Mouse (Mus musculus) kidney, adult 2 months (tissue): ENCODE measurements around the gene Lmo7. TPM values are rescaled to one million over a fixed set of nuclear protein-coding genes. Genes with fewer than 3 reads are reported as not detected.

Experiments
- DNase-seq: peaks from one replicate; pipeline ENCODE4 v3.0.0; 2021
- H3K27ac ChIP-seq: fragments of 200-500 bp; 2 replicates; pipeline ENCODE4 v1.5.1; 2012; ENCODE audit warnings: low read depth, low read length, control low read depth, inconsistent platforms; ENCODE audit not compliant: insufficient read depth
- H3K27me3 ChIP-seq: fragments of 200-500 bp; replicated peaks from 2 replicates; pipeline ENCODE4 v1.6.1; 2012; ENCODE audit warnings: mild to moderate bottlenecking, moderate library complexity, low read length, inconsistent platforms; ENCODE audit not compliant: control insufficient read depth, insufficient read depth
- H3K36me3 ChIP-seq: fragments of 200-500 bp; 2 replicates; pipeline ENCODE4 v1.6.1; 2012; ENCODE audit warnings: mild to moderate bottlenecking, moderate library complexity, low read length, inconsistent platforms; ENCODE audit not compliant: control insufficient read depth, insufficient read depth
- H3K4me1 ChIP-seq: fragments of 200-500 bp; 2 replicates; pipeline ENCODE4 v1.6.1; 2011; ENCODE audit warnings: low read length; ENCODE audit not compliant: control insufficient read depth, insufficient read depth
- H3K4me3 ChIP-seq: fragments of 200-500 bp; 2 replicates; pipeline ENCODE4 v1.5.1; 2011; ENCODE audit warnings: mild to moderate bottlenecking, low read depth, low read length, control low read depth; ENCODE audit not compliant: insufficient read depth
- CTCF ChIP-seq: fragments of 200-500 bp; conservative IDR thresholded peaks from 2 replicates; pipeline ENCODE4 v1.5.1; 2011; ENCODE audit warnings: low read depth, mild to moderate bottlenecking, control low read depth, low read length, moderate library complexity, mixed read lengths; ENCODE audit not compliant: insufficient read depth, insufficient read length
- POLR2A ChIP-seq: fragments of 200-500 bp; IDR thresholded peaks from one replicate; pipeline ENCODE4 v1.6.1; 2011; ENCODE audit warnings: low read depth, low read length, control low read depth
- WGBS: fragments of 180-500 bp; shearing (Covaris S2); methylation state at CpG from one replicate; pipeline ENCODE4 v1.1.7; 2018; 5-methylcytosine and 5-hydroxymethylcytosine counted together
- polyA plus RNA-seq: library from polyadenylated mRNA; depleted of rRNA; stranded (reverse); fragments of >200 nt; gene quantifications from 2 replicates; pipeline ENCODE4 v1.2.3, GENCODE M21; 2012; rRNA removed

The Lmo7 gene
- polyA plus RNA-seq, 1 experiment = 40.0 TPM

DNA sequence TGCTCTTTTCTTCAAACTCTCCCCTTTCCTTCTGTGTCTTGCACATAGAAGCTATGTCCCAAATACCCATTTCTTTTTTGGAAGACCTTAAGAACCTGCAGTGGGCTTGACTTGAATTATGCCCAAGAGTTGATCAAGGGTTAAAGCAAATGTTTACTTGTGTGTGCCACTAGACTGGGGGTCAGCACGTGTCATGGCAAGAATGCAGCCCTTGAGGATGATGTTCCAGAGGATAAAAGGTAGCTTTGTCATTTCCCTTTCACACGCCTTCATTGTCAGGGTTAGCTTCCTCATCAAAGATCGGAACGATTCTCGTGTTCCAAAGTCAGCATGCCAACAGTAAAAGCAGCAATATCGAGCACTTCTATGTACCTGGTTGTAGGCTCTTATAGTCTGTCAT, 243.4 kb downstream of the Lmo7 start:
- Histone ChIP-seq H3K4me3 (no peak overlapping the region), H3K27ac (no peak overlapping the region), H3K27me3 (no peaks in the 10 kb centered on the region), H3K36me3 (no peaks in the 10 kb centered on the region), H3K4me1 (0 out of 2 replicates have a peak, but pooled peaks cover 2% of the 10 kb centered on the region)
- 13% methylated on average over 6 of the region's 6 CpGs for whole genome bisulfite sequencing
- no peak for DNase-seq
- TF ChIP-seq CTCF (no peak), POLR2A (no peak)

DNA sequence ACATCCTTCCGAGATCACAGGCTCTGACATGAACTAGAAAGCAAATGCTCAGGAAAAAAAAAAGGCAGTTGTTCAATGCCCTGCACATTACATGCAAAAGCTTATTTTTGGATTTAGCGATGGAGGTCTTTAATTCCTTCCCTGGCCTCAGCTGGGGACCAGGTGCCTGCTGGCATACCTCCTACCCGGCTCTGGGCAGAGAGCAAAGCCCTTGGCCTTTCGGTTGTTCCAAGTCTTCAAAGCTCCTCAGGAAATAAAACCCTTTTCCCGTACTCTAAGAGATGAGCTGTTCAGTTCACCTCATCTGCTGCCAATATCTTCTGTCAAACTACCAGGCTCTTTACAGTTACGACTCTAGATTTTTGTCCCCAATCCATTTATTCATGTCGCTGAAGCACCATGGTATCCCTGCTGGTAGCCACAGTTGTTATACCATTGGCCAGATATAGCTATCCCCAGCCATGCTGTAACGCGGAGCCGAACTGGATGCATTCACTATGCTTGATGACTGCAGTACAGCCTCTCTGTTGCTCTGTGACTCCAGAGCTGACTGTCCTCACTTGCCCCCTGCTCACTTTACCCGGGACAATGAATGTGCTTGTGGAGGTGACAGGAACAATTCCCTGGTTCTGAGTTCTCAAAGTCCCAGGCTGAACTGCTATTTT, 246.4 kb downstream of the Lmo7 start:
- no peak overlapping the region for H3K4me3 ChIP-seq
- TF ChIP-seq POLR2A (no peak), CTCF (no peak)
- DNase-seq = no peak
- H3K27ac ChIP-seq = no peak overlapping the region
- no peaks in the 10 kb centered on the region for H3K36me3 ChIP-seq
- WGBS = 88% methylated on average over 11 of the region's 11 CpGs
- 0 out of 2 replicates have a peak, but pooled peaks cover 2% of the 10 kb centered on the region for H3K4me1 ChIP-seq
- H3K27me3 ChIP-seq = no peaks in the 10 kb centered on the region

Other genes with a start within 250 kb of the Lmo7 start
- gene Tbc1d4, start 120.8 kb upstream of the Lmo7 start, polyA plus RNA-seq = 7.4 and 8.9 TPM in 2 replicates
- 40.6 and 48.6 TPM in 2 replicates for gene Commd6, start 89.3 kb upstream of the Lmo7 start, polyA plus RNA-seq
- gene Uchl3, start 76.0 kb upstream of the Lmo7 start, polyA plus RNA-seq = 17.7 and 20.3 TPM in 2 replicates
- 10.2 and 13.3 TPM in 2 replicates for gene Gm9922, start 143 bp upstream of the Lmo7 start, polyA plus RNA-seq